10 mouse cellular contexts compared by ENCODE assay signal in genomic region chr4:117893376-117893775, GRCm38 (mm10). TPM values are rescaled to one million over a fixed set of nuclear protein-coding genes. Genes with fewer than 3 reads are reported as not detected.
DNase-seq lines count a peak whose midpoint lies in the region; ATAC-seq and TF ChIP-seq lines count a peak whose summit lies in the region.
"Had no signal": no experiment of that assay in that cellular context is flagged by ENCODE, and none has a peak within 500 bp of the region (broad histone marks: within the 10 kb centered on the region; RNA-seq: fewer than 3 reads in every experiment).

No protein-coding gene starts in this region.

- no peak for TF ChIP-seq EP300 in CH12.LX (IDR thresholded peaks at IDR 0.05; ENCODE audit: low read length)

- H3K36me3 ChIP-seq in CH12.LX (replicated peaks in 1 of 2; ENCODE audit: control insufficient read depth in 1 of 2, insufficient read depth in 1 of 2, low read length in 1 of 2) = peaks cover 45 to 77% of the 10 kb centered on the region in 2 experiments
- H3K36me3 ChIP-seq in forebrain, embryonic 12.5 days (replicated peaks) = peaks cover 64% of the 10 kb centered on the region

- TF ChIP-seq POLR2A in CH12.LX (IDR thresholded peaks at IDR 0.05; ENCODE audit: low read depth, low read length) = no peak

- H3K9ac ChIP-seq in CH12.LX (ENCODE audit: insufficient read depth, low read depth) = no peak overlapping the region
- no peak overlapping the region for H3K9ac ChIP-seq in forebrain, embryonic 12.5 days
- H3K9ac ChIP-seq: heart, embryonic 13.5 days; neural tube, embryonic 13.5 days had no signal

- peaks cover 5 to 24% of the 10 kb centered on the region in 2 experiments for H3K4me1 ChIP-seq in CH12.LX (ENCODE audit: control insufficient read depth in 1 of 2, insufficient read depth in 2 of 2)
- H3K4me1 ChIP-seq in forebrain, embryonic 12.5 days = peaks cover 12% of the 10 kb centered on the region

- no peak for TF ChIP-seq RAD21 in CH12.LX (IDR thresholded peaks at IDR 0.05; ENCODE audit: low read depth, low read length)

- H3K4me2 ChIP-seq in CH12.LX (ENCODE audit: insufficient read depth, low read depth, poor library complexity, severe bottlenecking) = no peak overlapping the region
- H3K4me2 ChIP-seq in forebrain, embryonic 12.5 days = no peak overlapping the region
- H3K4me2 ChIP-seq: heart, embryonic 13.5 days; neural tube, embryonic 13.5 days had no signal

- peaks cover 7% of the 10 kb centered on the region; the same call in 1 of the 2 replicates for H3K79me2 ChIP-seq in CH12.LX (replicated peaks; ENCODE audit: control insufficient read depth, extremely low read depth, insufficient read depth, poor library complexity, severe bottlenecking)

- peak; percentile 49 to 68 for DNase-seq in heart, postnatal 10 days
- DNase-seq in heart, adult 9 months (ENCODE audit: low spot score in 2 of 2) = no peak
- peak; percentile 41 for DNase-seq in CH12.LX (ENCODE audit: extremely low read depth)
- peak; percentile 70 for DNase-seq in embryo, embryonic 10.5 days (ENCODE audit: low spot score)
- peak; percentile 53 to 64 for DNase-seq in lung, postnatal 4 days
- DNase-seq in right cerebral cortex, postnatal 10 days (ENCODE audit: low spot score in 2 of 2) = no peak
- no peak for DNase-seq in right cerebral cortex, postnatal 4 days

- H3K27me3 ChIP-seq in CH12.LX (replicated peaks) = no peaks in the 10 kb centered on the region
- no peaks in the 10 kb centered on the region for H3K27me3 ChIP-seq in forebrain, embryonic 12.5 days
- H3K27me3 ChIP-seq: heart, embryonic 13.5 days; neural tube, embryonic 13.5 days had no signal

- no peak overlapping the region for H3K27ac ChIP-seq in CH12.LX (ENCODE audit: insufficient read depth, low read depth)
- H3K27ac ChIP-seq in forebrain, embryonic 12.5 days = no peak overlapping the region
- H3K27ac ChIP-seq: heart, embryonic 13.5 days; neural tube, embryonic 13.5 days had no signal

- intact Hi-C loops in heart, postnatal 10 days (cut with DNase I) = no loop called here

- TF ChIP-seq CTCF in CH12.LX (conservative IDR thresholded peaks at IDR 0.05 in 1 of 2, IDR thresholded peaks at IDR 0.05 in 1 of 2; ENCODE audit: low read depth in 2 of 2, low read length in 2 of 2) = no peak

- dilution Hi-C loops in CH12.LX (cut with MboI; ENCODE audit: extremely low pct_ligation_motif_present, extremely low pct_unique_long_range_greater_than_20kb, low sequenced_read_pairs) = no loop called here

- in situ Hi-C loops in CH12.LX (cut with MboI; ENCODE audit: low pct_ligation_motif_present, low pct_unique_long_range_greater_than_20kb, low sequenced_read_pairs) = no loop called here

- WGBS in forebrain, embryonic 12.5 days = 27% methylated on average over 9 of the region's 9 CpGs

- no peaks in the 10 kb centered on the region for H3K9me3 ChIP-seq in CH12.LX (replicated peaks; ENCODE audit: low read length)
- H3K9me3 ChIP-seq in forebrain, embryonic 12.5 days = no peaks in the 10 kb centered on the region
- H3K9me3 ChIP-seq: heart, embryonic 13.5 days; neural tube, embryonic 13.5 days had no signal

- no peak overlapping the region for H3K4me3 ChIP-seq in CH12.LX (replicated peaks in 1 of 3; ENCODE audit: low read depth in 2 of 3, low read length in 2 of 3, poor library complexity in 1 of 3)
- H3K4me3 ChIP-seq in forebrain, embryonic 12.5 days (replicated peaks) = no peak overlapping the region
- H3K4me3 ChIP-seq: heart, embryonic 13.5 days; neural tube, embryonic 13.5 days had no signal

- no peak for ATAC-seq in forebrain, embryonic 12.5 days (ENCODE audit: low FRiP score)

TF ChIP-seq in CH12.LX, 34 proteins besides CTCF, POLR2A, EP300 and RAD21:
- TF ChIP-seq KAT2A (IDR thresholded peaks at IDR 0.05; ENCODE audit: insufficient replicate concordance, low read length) (no peak), ZC3H11A (IDR thresholded peaks at IDR 0.05; ENCODE audit: low read depth, low read length) (no peak), SIN3A (IDR thresholded peaks at IDR 0.05; ENCODE audit: low read length) (peak; percentile 66; the same call in 1 of the 2 replicates), PAX5 (IDR thresholded peaks at IDR 0.05; ENCODE audit: low read length) (no peak), USF1 (IDR thresholded peaks at IDR 0.05; ENCODE audit: low read depth, low read length) (no peak), E2F4 (IDR thresholded peaks at IDR 0.05; ENCODE audit: insufficient replicate concordance, low read depth, low read length) (no peak), CHD1 (IDR thresholded peaks at IDR 0.05; ENCODE audit: low read depth, low read length) (no peak), NRF1 (IDR thresholded peaks at IDR 0.05; ENCODE audit: low read depth, low read length) (no peak)
TF ChIP-seq in CH12.LX: peak in this region for 1.

RNA-seq across cellular contexts. Expression of gene Dph2, which starts 1.5 kb away (rescaled TPM):
- total RNA-seq in heart, postnatal 10 days (2021) = 1 to 10 TPM; 2.8 to 4.8 TPM
- total RNA-seq in CH12.LX (2012; rRNA removed) (19.8 and 25.8 TPM in 2 replicates), CH12.LX (2014; rRNA removed) (20.9 and 21.5 TPM in 2 replicates)
- 15.2 and 20.8 TPM in 2 replicates for polyA plus RNA-seq in CH12.LX (2012; ENCODE audit: insufficient read length, low read depth)
- 26.7 and 27.0 TPM in 2 replicates for polyA plus RNA-seq in forebrain, embryonic 12.5 days (2016; fragmentation: Nextera tagmentation; extraction: Ambion mirVana)

RNA-seq across cellular contexts. Expression of gene Atp6v0b, which starts 6.2 kb away (rescaled TPM):
- total RNA-seq in heart, postnatal 10 days (2021) = 100 to 1,000 TPM; 133 to 134 TPM
- total RNA-seq in CH12.LX (2012; rRNA removed) (169 and 186 TPM in 2 replicates), CH12.LX (2014; rRNA removed) (165 and 176 TPM in 2 replicates)
- 189 and 202 TPM in 2 replicates for polyA plus RNA-seq in CH12.LX (2012; ENCODE audit: insufficient read length, low read depth)
- 233 TPM in 2 replicates for polyA plus RNA-seq in forebrain, embryonic 12.5 days (2016; fragmentation: Nextera tagmentation; extraction: Ambion mirVana)

RNA-seq across cellular contexts. Expression of gene B4galt2, which starts 10.1 kb away (rescaled TPM):
- total RNA-seq in heart, postnatal 10 days (2021) = 10 to 100 TPM; 13.7 to 15.6 TPM
- total RNA-seq in CH12.LX (2012; rRNA removed) = 0.25 and 0.29 TPM in 2 replicates
- total RNA-seq in CH12.LX (2014; rRNA removed) = not detected in 2 replicates
- polyA plus RNA-seq in CH12.LX (2012; ENCODE audit: insufficient read length, low read depth) = 0.14 and 0.22 TPM in 2 replicates
- 36.4 and 36.9 TPM in 2 replicates for polyA plus RNA-seq in forebrain, embryonic 12.5 days (2016; fragmentation: Nextera tagmentation; extraction: Ambion mirVana)

RNA-seq across cellular contexts. Expression of gene Ccdc24, which starts 21.0 kb away (rescaled TPM):
- under 1 TPM; 0.36 to 0.55 TPM for total RNA-seq in heart, postnatal 10 days (2021)
- total RNA-seq in CH12.LX (2012; rRNA removed) = 0.46 and 0.93 TPM in 2 replicates
- not detected in 2 replicates for total RNA-seq in CH12.LX (2014; rRNA removed)
- polyA plus RNA-seq in CH12.LX (2012; ENCODE audit: insufficient read length, low read depth) = 0.40 and 0.81 TPM in 2 replicates
- polyA plus RNA-seq in forebrain, embryonic 12.5 days (2016; fragmentation: Nextera tagmentation; extraction: Ambion mirVana) = 1.8 and 2.1 TPM in 2 replicates

RNA-seq across cellular contexts. Expression of gene Ipo13, which starts 21.4 kb away (rescaled TPM):
- 10 to 100 TPM; 50.9 to 61.5 TPM for total RNA-seq in heart, postnatal 10 days (2021)
- 22.0 and 27.5 TPM in 2 replicates for total RNA-seq in CH12.LX (2012; rRNA removed)
- total RNA-seq in CH12.LX (2014; rRNA removed) = 5.9 and 7.4 TPM in 2 replicates
- 46.5 and 54.1 TPM in 2 replicates for polyA plus RNA-seq in CH12.LX (2012; ENCODE audit: insufficient read length, low read depth)
- 70.8 and 71.4 TPM in 2 replicates for polyA plus RNA-seq in forebrain, embryonic 12.5 days (2016; fragmentation: Nextera tagmentation; extraction: Ambion mirVana)

Comparison
In these comparisons a context has a peak if more than half of its experiments do, and no peak if none do; other contexts are left out.
1. DNase-seq: peak in heart, postnatal 10 days (2 of 2), CH12.LX (single experiment), embryo, embryonic 10.5 days (single experiment) and lung, postnatal 4 days (2 of 2); none in heart, adult 9 months (0 of 2), right cerebral cortex, postnatal 10 days (0 of 2) and right cerebral cortex, postnatal 4 days (single experiment).
2. RNA of gene B4galt2, which starts 10.1 kb away (total RNA-seq): 13.7 to 15.6 TPM in heart, postnatal 10 days; 0.25 to 0.29 TPM in CH12.LX; every median in the first group is over 10 times any median in the second.